Mouse (Mus musculus): ENCODE results near the gene Ugt1a6a. TPM values are rescaled to one million over a fixed set of nuclear protein-coding genes. Genes with fewer than 3 reads are reported as not detected.
A peak's percentile ranks its signal among the peaks of the same experiment; 100 is the strongest.
"Not testable (repeated sequence)": the region's sequence is repeated elsewhere in the genome, so short reads cannot be mapped to it uniquely, and the experiment has no call there.

Gene Ugt1a6a
- polyA plus RNA-seq, 1 experiment from 2014 or later, result 15.4 TPM

GRCm38 (mm10) chr1:88222216-88222615, 87.6 kb downstream of the Ugt1a6a start:
- no peak for ATAC-seq (ENCODE audit: insufficient read depth)
- Histone ChIP-seq H3K4me3 (replicated peaks) (no peak overlapping the region), H3K9me3 (replicated peaks) (peaks cover 20% of the 10 kb centered on the region), H3K9ac (no peak overlapping the region), H3K4me2 (no peak overlapping the region), H3K27me3 (no peaks in the 10 kb centered on the region), H3K4me1 (replicated peaks) (no peaks in the 10 kb centered on the region), H3K27ac (replicated peaks) (no peak overlapping the region), H3K36me3 (replicated peaks) (no peaks in the 10 kb centered on the region)
- 30% methylated on average over 2 of the region's 2 CpGs for WGBS (ENCODE audit: insufficient replicate concordance)

DNA sequence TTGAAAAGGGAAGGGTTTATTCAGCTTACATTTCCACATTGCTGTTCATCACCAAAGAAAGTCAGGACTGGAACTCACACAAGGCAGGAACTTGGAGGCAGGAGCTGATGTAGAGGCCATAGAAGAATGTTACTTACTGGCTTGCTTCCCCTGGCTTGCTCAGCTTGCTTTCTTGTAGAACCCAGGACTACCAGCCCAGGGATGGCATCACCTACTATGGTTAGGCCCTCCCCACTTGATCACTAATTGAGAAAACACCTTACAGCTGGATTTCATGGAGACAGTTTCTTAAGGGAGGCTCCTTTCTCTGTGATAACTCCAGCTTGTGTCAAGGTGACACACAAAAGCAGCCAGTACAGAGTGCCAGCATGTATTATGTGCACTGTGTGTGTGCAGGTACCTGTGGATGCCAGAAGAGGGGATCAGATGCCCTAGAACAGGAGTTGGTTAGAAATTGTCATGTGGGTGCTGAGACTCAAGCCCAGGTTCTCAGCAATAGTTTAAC, 88.5 kb downstream of the Ugt1a6a start:
- not testable (repeated sequence) for H3K27ac ChIP-seq (replicated peaks); H3K4me3 ChIP-seq (replicated peaks); H3K4me2 ChIP-seq; H3K4me1 ChIP-seq (replicated peaks); H3K27me3 ChIP-seq; H3K9ac ChIP-seq; H3K36me3 ChIP-seq (replicated peaks); ATAC-seq (ENCODE audit: insufficient read depth)
- H3K9me3 ChIP-seq (replicated peaks), result peaks cover 20% of the 10 kb centered on the region; the same call in 1 of the 2 replicates

DNA sequence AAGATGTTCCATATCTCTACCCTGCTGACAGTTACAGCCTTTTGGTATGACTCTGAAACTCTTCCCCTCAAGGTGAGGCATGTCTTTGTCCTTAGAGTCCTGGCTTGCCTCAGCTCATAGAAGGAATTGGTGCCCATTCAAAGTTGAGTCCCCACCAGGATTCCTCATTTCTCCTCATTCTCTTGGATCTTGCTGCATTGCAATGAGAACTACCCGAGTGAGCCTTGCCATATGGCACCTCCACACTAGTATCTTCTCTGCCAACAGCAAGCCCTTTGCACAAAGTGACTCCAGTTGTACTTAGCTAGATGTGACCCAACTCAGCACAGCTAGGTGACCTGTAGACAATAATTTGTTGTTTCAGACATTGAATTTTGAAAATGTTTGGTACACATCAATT, 89.0 kb downstream of the Ugt1a6a start:
- Histone ChIP-seq H3K4me3 (replicated peaks) (no peak overlapping the region), H3K9me3 (replicated peaks) (peaks cover 20% of the 10 kb centered on the region; the same call in 1 of the 2 replicates), H3K4me2 (no peak overlapping the region), H3K4me1 (replicated peaks) (no peaks in the 10 kb centered on the region), H3K9ac (no peak overlapping the region), H3K27me3 (no peaks in the 10 kb centered on the region), H3K36me3 (replicated peaks) (no peaks in the 10 kb centered on the region), H3K27ac (replicated peaks) (no peak overlapping the region)
- 30% methylated on average over 1 of the region's 1 CpGs for WGBS (ENCODE audit: insufficient replicate concordance)
- no peak for ATAC-seq (ENCODE audit: insufficient read depth)

GRCm38 (mm10) chr1:88224029-88224776, 89.6 kb downstream of the Ugt1a6a start:
- Histone ChIP-seq H3K9ac (no peak overlapping the region), H3K9me3 (replicated peaks) (peaks cover 20% of the 10 kb centered on the region; the same call in 1 of the 2 replicates), H3K27ac (replicated peaks) (no peak overlapping the region), H3K4me3 (replicated peaks) (no peak overlapping the region), H3K4me2 (no peak overlapping the region), H3K4me1 (replicated peaks) (no peaks in the 10 kb centered on the region), H3K36me3 (replicated peaks) (no peaks in the 10 kb centered on the region), H3K27me3 (no peaks in the 10 kb centered on the region)
- no peak for ATAC-seq (ENCODE audit: insufficient read depth)
- WGBS (ENCODE audit: insufficient replicate concordance), result 42% methylated on average over 2 of the region's 2 CpGs

DNA sequence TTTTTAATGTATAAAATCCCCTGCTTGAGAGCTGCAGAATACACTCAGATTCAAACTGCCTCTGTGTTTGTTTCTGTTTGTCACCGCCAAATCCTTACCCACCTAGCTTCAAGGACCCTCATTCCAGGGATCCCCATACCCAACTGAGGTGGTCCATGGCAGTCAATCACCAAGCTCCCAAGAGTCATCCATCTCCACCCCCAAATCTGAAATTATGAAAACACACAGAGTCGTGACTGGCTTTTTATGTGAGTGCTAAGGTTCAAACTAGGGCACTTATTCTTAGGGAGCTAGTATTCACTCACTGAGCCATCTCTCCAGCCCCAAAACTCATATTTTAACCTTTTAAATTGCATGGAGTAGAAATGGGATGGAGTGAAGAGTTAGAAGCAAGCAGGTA, 90.7 kb downstream of the Ugt1a6a start:
- H3K9me3 ChIP-seq (replicated peaks), result peaks cover 30% of the 10 kb centered on the region; the same call in 1 of the 2 replicates
- not testable (repeated sequence) for H3K27me3 ChIP-seq; H3K27ac ChIP-seq (replicated peaks); H3K9ac ChIP-seq; H3K4me1 ChIP-seq (replicated peaks); H3K4me3 ChIP-seq (replicated peaks); H3K36me3 ChIP-seq (replicated peaks); ATAC-seq (ENCODE audit: insufficient read depth); H3K4me2 ChIP-seq
- WGBS (ENCODE audit: insufficient replicate concordance), result 26% methylated on average over 2 of the region's 2 CpGs

DNA sequence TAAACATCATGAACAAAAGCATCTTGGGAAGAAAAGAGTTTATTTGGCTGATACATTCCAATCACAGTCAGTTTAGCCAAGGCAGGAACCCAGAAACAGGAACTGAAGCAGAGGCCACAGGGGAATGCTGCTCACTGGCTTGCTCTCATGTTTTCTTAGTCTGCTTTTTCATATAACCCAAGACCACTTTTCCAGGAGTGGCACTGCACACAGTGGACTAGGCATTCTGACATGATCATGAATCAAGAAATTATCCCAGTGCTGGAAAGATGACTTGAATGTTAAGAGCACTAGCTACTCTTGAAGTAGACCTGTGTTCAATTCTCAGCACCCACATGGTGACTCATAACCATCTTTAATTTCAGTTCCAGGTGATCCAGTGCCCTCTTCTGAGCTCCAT, 91.1 kb downstream of the Ugt1a6a start:
- H3K4me1 ChIP-seq (replicated peaks), result no peaks in the 10 kb centered on the region
- no peak overlapping the region for H3K4me3 ChIP-seq (replicated peaks)
- H3K36me3 ChIP-seq (replicated peaks), result no peaks in the 10 kb centered on the region
- peaks cover 31% of the 10 kb centered on the region; the same call in 1 of the 2 replicates for H3K9me3 ChIP-seq (replicated peaks)
- H3K9ac ChIP-seq, result no peak overlapping the region
- no peak for ATAC-seq (ENCODE audit: insufficient read depth)
- no peak overlapping the region for H3K4me2 ChIP-seq
- H3K27me3 ChIP-seq, result no peaks in the 10 kb centered on the region
- no peak overlapping the region for H3K27ac ChIP-seq (replicated peaks)

GRCm38 (mm10) chr1:88226670-88227379, 92.2 kb downstream of the Ugt1a6a start, which contains the start of gene Mroh2a:
Mroh2a (plus strand) TSS chr1:88226986.
- Histone ChIP-seq H3K9ac (no peak within 1 kb of the TSS), H3K9me3 (replicated peaks) (peaks cover 37% of the 10 kb centered on the region; the same call in 1 of the 2 replicates), H3K27ac (replicated peaks) (no peak within 1 kb of the TSS), H3K4me1 (replicated peaks) (no peaks in the 10 kb centered on the region), H3K27me3 (no peaks in the 10 kb centered on the region), H3K36me3 (replicated peaks) (no peaks in the 10 kb centered on the region), H3K4me2 (no peak within 1 kb of the TSS), H3K4me3 (replicated peaks) (no peak within 1 kb of the TSS)
- WGBS (ENCODE audit: insufficient replicate concordance), result 32% methylated on average over 5 of the region's 5 CpGs
- ATAC-seq (ENCODE audit: insufficient read depth), result 0 out of 2 replicates have a peak, but pooled peaks have one; percentile 8

DNA sequence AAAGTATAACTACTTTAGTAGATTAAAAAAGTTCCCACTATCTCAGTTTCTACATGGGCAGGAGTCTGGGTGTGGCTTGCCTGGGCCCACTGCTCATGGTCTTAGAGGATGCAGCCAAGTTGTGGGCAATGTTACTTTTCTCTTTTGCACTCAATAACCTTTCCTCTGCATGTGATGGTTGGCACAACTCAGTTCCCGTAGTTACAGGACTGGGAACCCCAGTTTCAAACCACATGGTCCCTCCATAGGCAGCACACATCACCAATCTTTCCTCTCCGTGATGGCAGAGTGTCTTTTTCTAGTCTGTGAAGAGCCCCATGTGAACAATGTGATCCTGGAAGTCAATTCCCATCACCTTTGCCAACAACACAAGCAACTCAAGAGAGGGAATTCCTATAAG, 92.9 kb downstream of the Ugt1a6a start:
- no peaks in the 10 kb centered on the region for H3K27me3 ChIP-seq
- H3K9me3 ChIP-seq (replicated peaks), result peaks cover 38% of the 10 kb centered on the region; the same call in 1 of the 2 replicates
- H3K9ac ChIP-seq, result no peak overlapping the region
- H3K4me1 ChIP-seq (replicated peaks), result no peaks in the 10 kb centered on the region
- H3K27ac ChIP-seq (replicated peaks), result no peak overlapping the region
- no peak overlapping the region for H3K4me3 ChIP-seq (replicated peaks)
- no peak overlapping the region for H3K4me2 ChIP-seq
- H3K36me3 ChIP-seq (replicated peaks), result no peaks in the 10 kb centered on the region
- no peak for ATAC-seq (ENCODE audit: insufficient read depth)
- WGBS (ENCODE audit: insufficient replicate concordance), result 40% methylated on average over 2 of the region's 2 CpGs

GRCm38 (mm10) chr1:88228121-88228520, 93.5 kb downstream of the Ugt1a6a start:
- Histone ChIP-seq H3K9me3 (replicated peaks) (peaks cover 45% of the 10 kb centered on the region; the same call in 1 of the 2 replicates), H3K9ac (no peak overlapping the region), H3K4me2 (no peak overlapping the region), H3K27me3 (no peaks in the 10 kb centered on the region), H3K4me1 (replicated peaks) (no peaks in the 10 kb centered on the region), H3K36me3 (replicated peaks) (no peaks in the 10 kb centered on the region), H3K27ac (replicated peaks) (no peak overlapping the region), H3K4me3 (replicated peaks) (no peak overlapping the region)
- ATAC-seq (ENCODE audit: insufficient read depth), result no peak
- WGBS (ENCODE audit: insufficient replicate concordance), result 55% methylated on average over 7 of the region's 7 CpGs

DNA sequence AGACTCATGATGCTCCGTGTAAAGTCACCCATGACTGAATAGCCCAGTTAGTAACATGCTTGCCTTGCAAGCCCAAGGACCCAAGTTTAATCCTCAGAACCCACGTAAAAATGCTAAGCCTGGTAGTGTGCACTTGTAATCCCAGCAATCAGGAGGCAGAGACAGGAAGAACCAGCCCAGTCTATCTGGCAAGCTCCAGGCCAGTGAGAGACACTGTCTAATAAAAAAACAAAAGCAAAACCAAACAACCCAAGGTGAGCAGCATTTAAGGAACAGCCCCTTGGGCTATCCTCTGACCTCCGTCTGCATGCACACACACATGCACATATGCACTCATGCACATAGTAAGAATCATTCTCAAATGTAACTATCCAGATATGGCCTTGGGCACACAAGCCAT, 95.0 kb downstream of the Ugt1a6a start:
- Histone ChIP-seq H3K9me3 (replicated peaks) (peaks cover 46% of the 10 kb centered on the region; the same call in 1 of the 2 replicates), H3K27ac (replicated peaks) (no peak overlapping the region), H3K4me1 (replicated peaks) (no peaks in the 10 kb centered on the region), H3K36me3 (replicated peaks) (no peaks in the 10 kb centered on the region), H3K4me3 (replicated peaks) (no peak overlapping the region), H3K27me3 (no peaks in the 10 kb centered on the region), H3K4me2 (no peak overlapping the region), H3K9ac (no peak overlapping the region)
- ATAC-seq (ENCODE audit: insufficient read depth), result no peak
- WGBS (ENCODE audit: insufficient replicate concordance), result 58% methylated on average over 3 of the region's 3 CpGs

DNA sequence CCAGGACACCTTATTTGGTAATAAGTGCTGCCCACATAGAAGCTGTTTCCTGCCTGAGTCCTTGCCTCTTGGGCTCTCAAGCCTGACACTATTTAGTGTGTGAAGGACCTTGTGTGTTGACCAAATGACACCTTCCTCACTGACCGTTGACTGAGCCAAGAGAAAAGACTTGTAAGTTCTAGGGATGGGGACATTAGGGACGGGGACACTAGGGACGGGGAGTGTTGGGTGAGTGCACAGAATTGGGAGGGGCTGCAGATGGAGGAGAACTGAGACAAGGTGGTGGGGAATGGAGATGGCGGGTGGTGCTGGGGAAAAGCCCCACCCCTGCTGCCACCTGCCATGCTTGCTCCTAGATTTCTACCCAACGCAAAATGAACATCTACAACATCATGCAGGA, 95.4 kb downstream of the Ugt1a6a start:
- Histone ChIP-seq H3K4me2 (no peak overlapping the region), H3K4me3 (replicated peaks) (no peak overlapping the region), H3K36me3 (replicated peaks) (no peaks in the 10 kb centered on the region), H3K27ac (replicated peaks) (no peak overlapping the region), H3K9me3 (replicated peaks) (peaks cover 47% of the 10 kb centered on the region; the same call in 1 of the 2 replicates), H3K4me1 (replicated peaks) (no peaks in the 10 kb centered on the region), H3K9ac (no peak overlapping the region), H3K27me3 (no peaks in the 10 kb centered on the region)
- 65% methylated on average over 5 of the region's 5 CpGs for WGBS (ENCODE audit: insufficient replicate concordance)
- ATAC-seq (ENCODE audit: insufficient read depth), result no peak
